Mouse (Mus musculus) midbrain, embryonic 16.5 days (tissue): ENCODE measurements at regions not wholly inside any gene's neighbourhood (a gene's known extent, or its start where the extent isn't known, plus 50 kb on each side); places are given as distances from the start of the nearest gene placed in this dataset.

Experiments
- ATAC-seq: fragments of 200-750 bp; cut with Nextera tagmentation; 2 replicates; pipeline ENCODE4 v1.8.0; 2017; ENCODE audit warnings: moderate TSS enrichment
- H3K27ac ChIP-seq: fragments of 300-500 bp; sonication (generic); 2 replicates; pipeline ENCODE4 v1.5.1; 2014; ENCODE audit warnings: mild to moderate bottlenecking, low read length, mixed read lengths
- H3K27me3 ChIP-seq: fragments of 300-500 bp; sonication (generic); 2 replicates; pipeline ENCODE4 v1.6.1; 2014; ENCODE audit warnings: low read depth, low read length, mixed read lengths; ENCODE audit not compliant: control insufficient read depth, insufficient read depth
- H3K36me3 ChIP-seq: fragments of 300-500 bp; sonication (generic); 2 replicates; pipeline ENCODE4 v1.6.1; 2014; ENCODE audit warnings: mild to moderate bottlenecking, low read length, moderate library complexity, mixed read lengths; ENCODE audit not compliant: control insufficient read depth, insufficient read depth
- H3K4me1 ChIP-seq: fragments of 300-500 bp; sonication (generic); 2 replicates; pipeline ENCODE4 v1.6.1; 2014; ENCODE audit warnings: mild to moderate bottlenecking, low read length, mixed read lengths; ENCODE audit not compliant: control insufficient read depth, insufficient read depth
- H3K4me2 ChIP-seq: fragments of 300-500 bp; sonication (generic); 2 replicates; pipeline ENCODE4 v1.6.1; 2014; ENCODE audit warnings: mild to moderate bottlenecking, low read length, mixed read lengths
- H3K4me3 ChIP-seq: fragments of 300-500 bp; sonication (generic); 2 replicates; pipeline ENCODE4 v1.5.1; 2014; ENCODE audit warnings: low read depth, mild to moderate bottlenecking, low read length, moderate library complexity, mixed read lengths
- H3K9ac ChIP-seq: fragments of 300-500 bp; sonication (generic); 2 replicates; pipeline ENCODE4 v1.6.1; 2014; ENCODE audit warnings: low read depth, low read length, mixed read lengths
- H3K9me3 ChIP-seq: fragments of 300-500 bp; sonication (generic); replicated peaks from 2 replicates; pipeline ENCODE4 v1.6.1; 2014; ENCODE audit warnings: mild to moderate bottlenecking, low read length, mixed read lengths; ENCODE audit not compliant: control insufficient read depth, poor library complexity, severe bottlenecking
- WGBS: fragments of 180-500 bp; shearing (Covaris S2); extraction: QIAGEN DNeasy Blood & Tissue Kit; methylation state at CpG from one replicate; pipeline ENCODE4 v1.1.7; 2014; 5-methylcytosine and 5-hydroxymethylcytosine counted together

DNA sequence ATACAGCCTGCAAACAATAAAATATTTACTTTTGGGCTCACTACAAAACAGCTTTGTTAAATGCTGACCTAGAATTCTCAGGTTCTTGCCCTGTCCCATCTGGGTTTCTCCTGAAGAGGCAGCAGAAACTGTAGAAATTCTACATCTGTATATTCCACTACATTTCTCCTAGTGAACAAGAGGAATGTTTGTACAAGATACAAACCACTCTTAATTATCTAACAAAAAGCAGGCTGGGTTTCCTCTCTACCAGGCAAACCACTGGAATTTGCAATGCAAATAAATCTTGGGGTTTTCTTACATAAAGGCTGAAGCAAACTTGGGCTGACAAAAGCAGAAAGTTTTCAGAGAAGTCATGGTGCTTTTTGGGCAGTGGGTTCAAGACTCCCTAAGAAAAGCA lies 67.7 kb upstream of the Magi3 start:
- Histone ChIP-seq H3K4me3 (no peak overlapping the region), H3K9ac (no peak overlapping the region), H3K9me3 (no peaks in the 10 kb centered on the region), H3K27ac (no peak overlapping the region), H3K4me1 (no peaks in the 10 kb centered on the region), H3K36me3 (no peaks in the 10 kb centered on the region), H3K4me2 (no peak overlapping the region), H3K27me3 (no peaks in the 10 kb centered on the region)
- ATAC-seq, result no peak

DNA sequence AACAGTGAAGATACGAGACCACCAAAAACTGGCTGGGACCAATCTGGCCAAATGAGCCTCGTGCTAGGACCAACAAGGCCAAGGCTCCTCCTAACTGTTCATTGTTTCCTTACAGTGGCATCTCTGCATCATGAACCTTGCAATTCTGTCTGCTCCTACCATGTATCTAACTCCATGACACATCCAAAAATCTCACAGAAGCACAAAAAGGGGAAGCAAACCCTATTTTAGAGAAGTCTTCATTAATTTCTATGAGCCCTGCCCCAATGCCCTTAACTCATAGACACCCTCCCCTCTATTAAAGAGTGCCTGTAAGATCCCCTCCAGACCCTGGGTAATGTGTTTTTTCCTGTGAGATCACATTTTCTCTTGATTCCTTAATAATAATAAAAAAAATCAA lies 64.8 kb upstream of the Magi3 start:
- Histone ChIP-seq H3K36me3 (no peaks in the 10 kb centered on the region), H3K9ac (no peak overlapping the region), H3K4me3 (no peak overlapping the region), H3K27ac (no peak overlapping the region), H3K27me3 (no peaks in the 10 kb centered on the region), H3K9me3 (no peaks in the 10 kb centered on the region), H3K4me2 (no peak overlapping the region), H3K4me1 (no peaks in the 10 kb centered on the region)
- ATAC-seq, result no peak
- 93% methylated on average over 2 of the region's 2 CpGs for WGBS

DNA sequence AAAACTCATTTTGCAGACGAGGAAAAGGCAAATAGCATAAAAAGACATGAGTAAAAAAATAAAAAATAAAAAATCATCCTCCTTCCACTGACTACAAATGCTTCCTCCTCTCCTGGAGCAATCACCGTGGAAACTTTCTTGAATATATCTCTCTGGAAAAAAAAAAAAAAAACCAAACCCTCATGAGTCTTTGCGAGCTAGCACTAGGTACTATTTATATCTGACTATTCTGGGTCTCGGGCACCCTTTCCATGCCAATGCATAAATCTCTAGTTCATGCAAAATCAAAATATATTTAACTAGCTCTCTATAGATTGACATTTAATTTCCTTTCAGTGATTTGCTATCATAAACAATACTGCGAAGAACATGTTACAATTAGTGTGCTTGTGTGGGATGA lies 63.7 kb upstream of the Magi3 start:
- H3K27ac ChIP-seq, result no peak overlapping the region
- WGBS, result 68% methylated on average over 5 of the region's 5 CpGs
- no peaks in the 10 kb centered on the region for H3K36me3 ChIP-seq
- H3K4me2 ChIP-seq, result no peak overlapping the region
- H3K9ac ChIP-seq, result no peak overlapping the region
- H3K4me1 ChIP-seq, result no peaks in the 10 kb centered on the region
- no peaks in the 10 kb centered on the region for H3K27me3 ChIP-seq
- no peak overlapping the region for H3K4me3 ChIP-seq
- no peaks in the 10 kb centered on the region for H3K9me3 ChIP-seq
- no peak for ATAC-seq

DNA sequence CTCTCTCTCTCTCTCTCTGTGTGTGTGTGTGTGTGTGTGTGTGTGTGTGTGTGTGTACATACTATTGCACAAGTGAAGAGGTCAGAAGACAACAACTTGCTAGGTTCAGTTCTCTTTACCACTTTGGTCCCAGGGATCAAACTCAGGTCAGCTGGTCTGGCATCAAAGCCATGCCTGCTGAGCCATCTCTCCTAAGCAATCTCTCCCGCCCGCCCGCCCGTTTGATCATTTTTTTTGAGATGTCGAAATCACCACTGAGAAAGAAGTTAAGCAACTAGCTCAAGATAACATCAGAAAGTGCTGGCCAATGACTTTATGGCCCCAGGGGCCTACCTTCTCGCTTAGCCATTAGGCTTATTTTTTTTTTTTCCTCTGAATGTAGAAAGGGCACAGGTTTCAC lies 59.3 kb upstream of the Magi3 start:
- no peak overlapping the region for H3K4me3 ChIP-seq
- no peaks in the 10 kb centered on the region for H3K27me3 ChIP-seq
- no peak for ATAC-seq
- no peak overlapping the region for H3K4me2 ChIP-seq
- H3K9ac ChIP-seq, result no peak overlapping the region
- no peaks in the 10 kb centered on the region for H3K9me3 ChIP-seq
- 80% methylated on average over 6 of the region's 6 CpGs for WGBS
- 0 out of 2 replicates have a peak, but pooled peaks cover 2% of the 10 kb centered on the region for H3K4me1 ChIP-seq
- H3K27ac ChIP-seq, result no peak overlapping the region
- no peaks in the 10 kb centered on the region for H3K36me3 ChIP-seq

DNA sequence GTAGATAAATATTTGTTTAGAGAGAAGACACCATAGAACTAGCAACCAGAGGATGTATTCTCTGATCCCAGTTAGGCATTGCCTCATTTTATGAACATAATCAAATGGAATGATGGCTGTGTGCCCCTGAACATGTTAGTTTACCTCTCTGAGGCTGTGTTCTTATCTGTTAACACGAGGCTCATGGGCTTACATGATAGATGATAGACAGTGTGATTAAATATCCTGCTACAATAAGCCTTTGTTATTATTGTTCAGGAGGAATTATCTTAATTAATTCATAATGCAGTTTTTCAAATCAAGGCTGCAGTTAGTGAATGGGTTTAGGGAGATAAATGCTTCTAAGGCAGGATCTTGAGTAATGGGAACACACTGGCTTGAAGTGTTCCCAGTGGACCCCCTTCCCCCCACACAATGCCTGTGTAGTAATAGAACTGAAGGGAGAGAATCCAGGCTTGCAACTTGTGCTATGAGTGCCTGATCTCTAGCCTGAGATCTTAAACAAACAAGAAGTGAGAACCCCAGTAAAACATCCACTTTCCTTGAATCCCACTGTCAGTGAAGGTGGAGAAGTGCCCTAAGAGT lies 54.6 kb upstream of the Magi3 start:
- Histone ChIP-seq H3K27ac (no peak overlapping the region), H3K4me3 (no peak overlapping the region), H3K9me3 (no peaks in the 10 kb centered on the region), H3K27me3 (no peaks in the 10 kb centered on the region), H3K36me3 (no peaks in the 10 kb centered on the region), H3K4me1 (peaks cover 5% of the 10 kb centered on the region; the same call in 1 of the 2 replicates), H3K4me2 (no peak overlapping the region), H3K9ac (no peak overlapping the region)
- no peak for ATAC-seq
- WGBS, result 33% methylated on average over 1 of the region's 1 CpGs

DNA sequence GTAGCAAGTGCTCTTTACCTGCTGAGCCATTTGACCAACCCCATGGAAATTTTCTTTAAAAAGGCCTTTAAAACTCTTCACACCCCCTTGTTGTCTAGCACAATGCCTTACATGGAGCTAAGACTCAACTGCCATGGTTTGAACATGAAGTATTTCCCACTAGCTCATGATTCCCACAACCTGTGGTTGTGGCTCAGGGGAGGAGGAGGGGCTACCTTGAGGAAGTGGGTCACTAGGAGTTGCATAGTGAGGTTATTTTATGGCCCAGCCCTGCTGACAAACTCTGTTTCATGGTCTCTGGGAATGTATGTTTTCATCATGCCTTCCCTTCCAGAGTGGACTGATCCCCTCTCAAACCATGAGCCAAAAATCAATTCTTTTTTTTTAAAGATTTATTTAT lies 53.9 kb upstream of the Magi3 start:
- Histone ChIP-seq H3K9ac (no peak overlapping the region), H3K36me3 (no peaks in the 10 kb centered on the region), H3K27ac (no peak overlapping the region), H3K4me2 (no peak overlapping the region), H3K4me3 (no peak overlapping the region), H3K9me3 (no peaks in the 10 kb centered on the region), H3K4me1 (peaks cover 5% of the 10 kb centered on the region; the same call in 1 of the 2 replicates), H3K27me3 (no peaks in the 10 kb centered on the region)
- ATAC-seq, result no peak
